Mouse (Mus musculus): ENCODE data around the gene Nek11.

- TF ChIP-seq CTCF (IDR thresholded peaks at IDR 0.05; ENCODE audit: borderline replicate concordance, insufficient read depth, low read depth, low read length) (no peak), POLR2A (IDR thresholded peaks at IDR 0.05; ENCODE audit: borderline replicate concordance, insufficient read depth, low read length) (no peak)
Observed at GRCm38 (mm10) chr9:105379533-105380145, 15.7 kb downstream of the Nek11 start.

Measured in cerebellum, adult 2 months (tissue).